Mouse (Mus musculus) thymus, adult 2 months (tissue): Measurements from ENCODE around the gene Gtf2ird1.

Experiments used
- CTCF ChIP-seq: fragments of 200-500 bp; IDR thresholded peaks from 2 replicates; pipeline ENCODE4 v1.5.1; 2012; ENCODE audit warnings: mild to moderate bottlenecking, control low read depth, low read length, moderate library complexity, borderline replicate concordance; ENCODE audit not compliant: control insufficient read depth, poor library complexity, insufficient read depth; ENCODE audit errors: extremely low read depth
- POLR2A ChIP-seq: fragments of 200-500 bp; IDR thresholded peaks from 2 replicates; pipeline ENCODE4 v1.6.1; 2012; ENCODE audit warnings: mild to moderate bottlenecking, low read length, control low read depth, moderate library complexity; ENCODE audit not compliant: control insufficient read depth, poor library complexity, insufficient read depth; ENCODE audit errors: extremely low read depth

DNA sequence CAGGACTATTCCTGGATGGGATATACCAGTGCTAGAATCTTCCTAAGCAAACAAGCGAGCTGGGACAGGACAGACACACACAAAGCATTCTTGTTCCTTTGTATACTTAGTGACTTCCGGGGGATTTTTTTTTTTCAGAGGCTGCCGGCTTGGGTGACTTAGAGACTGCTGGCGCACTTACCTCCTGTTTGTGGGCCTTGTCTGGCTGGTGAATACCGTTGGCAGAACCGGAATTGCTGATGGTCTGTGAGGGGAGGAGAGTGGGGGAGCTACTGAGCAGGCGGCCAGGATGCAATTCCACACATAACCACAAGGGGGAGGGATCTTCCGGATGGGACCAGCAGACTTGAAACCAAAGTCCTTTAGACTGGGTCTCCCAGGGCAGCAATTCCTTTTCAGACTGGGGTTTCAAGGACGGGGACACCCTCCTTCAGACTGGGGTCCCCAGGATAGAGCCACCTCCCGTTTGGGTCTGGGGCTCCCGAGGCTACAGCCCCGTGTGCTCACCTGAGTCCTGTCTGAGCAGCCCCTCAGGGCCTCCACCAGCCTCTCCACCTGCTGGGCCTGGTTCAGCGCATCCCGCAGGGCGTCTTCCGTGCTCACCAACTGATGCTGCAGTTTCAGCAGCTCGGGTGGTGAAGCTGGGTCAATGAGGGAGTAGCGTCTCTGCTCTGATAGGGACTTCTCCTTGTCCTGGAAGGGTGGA lies 35.3 kb upstream of the Gtf2ird1 start:
- TF ChIP-seq CTCF (peak; percentile 70; the same call in 1 of the 2 replicates), POLR2A (0 out of 2 replicates have a peak, but pooled peaks have one; percentile 3)
